Mouse (Mus musculus) midbrain, embryonic 14.5 days (tissue): ENCODE measurements around the gene Mettl21a. TPM values are rescaled to one million over a fixed set of nuclear protein-coding genes. Genes with fewer than 3 reads are reported as not detected.
A peak's percentile ranks its signal among the peaks of the same experiment; 100 is the strongest.

Experiments
- ATAC-seq: fragments of 200-750 bp; cut with Nextera tagmentation; 2 replicates; pipeline ENCODE4 v1.8.0; 2017; ENCODE audit warnings: moderate number of reproducible peaks, moderate library complexity; ENCODE audit not compliant: low FRiP score, low TSS enrichment
- DNase-seq: peaks from one replicate; pipeline ENCODE4 v3.0.0-alpha.2; 2015
- H3K27ac ChIP-seq: fragments of 300-500 bp; sonication (generic); replicated peaks from 2 replicates; pipeline ENCODE4 v1.5.1; 2014; ENCODE audit warnings: mild to moderate bottlenecking, low read depth, low read length, moderate library complexity
- H3K27me3 ChIP-seq: fragments of 300-500 bp; sonication (generic); 2 replicates; pipeline ENCODE4 v1.6.1; 2014; ENCODE audit warnings: low read length, control low read depth, mixed read lengths; ENCODE audit not compliant: control insufficient read depth, insufficient read depth
- H3K36me3 ChIP-seq: fragments of 300-500 bp; sonication (generic); 2 replicates; pipeline ENCODE4 v1.6.1; 2014; ENCODE audit warnings: low read length, control low read depth; ENCODE audit not compliant: control insufficient read depth, insufficient read depth
- H3K4me1 ChIP-seq: fragments of 300-500 bp; sonication (generic); 2 replicates; pipeline ENCODE4 v1.6.1; 2014; ENCODE audit warnings: mild to moderate bottlenecking, antibody characterized with exemption, low read length, control low read depth; ENCODE audit not compliant: control insufficient read depth, insufficient read depth
- H3K4me2 ChIP-seq: fragments of 300-500 bp; sonication (generic); 2 replicates; pipeline ENCODE4 v1.6.1; 2014; ENCODE audit warnings: mild to moderate bottlenecking, low read length, moderate library complexity
- H3K4me3 ChIP-seq: fragments of 300-500 bp; sonication (generic); replicated peaks from 2 replicates; pipeline ENCODE4 v1.5.1; 2014; ENCODE audit warnings: low read depth, low read length
- H3K9ac ChIP-seq: fragments of 300-500 bp; sonication (generic); replicated peaks from 2 replicates; pipeline ENCODE4 v1.6.1; 2014; ENCODE audit warnings: mild to moderate bottlenecking, low read length, moderate library complexity
- H3K9me3 ChIP-seq: fragments of 300-500 bp; sonication (generic); 2 replicates; pipeline ENCODE4 v1.6.1; 2016; ENCODE audit warnings: low read length, control low read depth, mixed read lengths; ENCODE audit not compliant: control insufficient read depth
- WGBS: fragments of 180-500 bp; shearing (Covaris S2); extraction: QIAGEN DNeasy Blood & Tissue Kit; methylation state at CpG from one replicate; pipeline ENCODE4 v1.1.7; 2014; 5-methylcytosine and 5-hydroxymethylcytosine counted together
- polyA plus RNA-seq: library from polyadenylated mRNA; unstranded; fragments of >200 nt; fragmentation: Nextera tagmentation; extraction: Ambion mirVana; gene quantifications from 2 replicates; pipeline ENCODE4 v1.2.1, GENCODE M21; 2014

Mettl21a gene
- polyA plus RNA-seq, 1 experiment from 2014 or later: 19.8 TPM

- ATAC-seq: no peak
- Histone ChIP-seq H3K9me3 (no peaks in the 10 kb centered on the region), H3K36me3 (no peaks in the 10 kb centered on the region), H3K9ac (no peak overlapping the region), H3K27ac (no peak overlapping the region), H3K4me2 (no peak overlapping the region), H3K4me3 (no peak overlapping the region), H3K4me1 (no peaks in the 10 kb centered on the region), H3K27me3 (no peaks in the 10 kb centered on the region)
- WGBS: 94% methylated on average over 6 of the region's 6 CpGs
- no peak for DNase-seq
Measured at GRCm38 (mm10) chr1:64641069-64641468, 24.0 kb upstream of the Mettl21a start.

GRCm38 (mm10) chr1:64639279-64639678, 22.2 kb upstream of the Mettl21a start:
- H3K4me3 ChIP-seq: no peak overlapping the region
- no peaks in the 10 kb centered on the region for H3K9me3 ChIP-seq
- H3K27ac ChIP-seq: no peak overlapping the region
- no peak overlapping the region for H3K9ac ChIP-seq
- WGBS: 93% methylated on average over 6 of the region's 6 CpGs
- no peak for DNase-seq
- no peaks in the 10 kb centered on the region for H3K36me3 ChIP-seq
- no peak for ATAC-seq
- no peaks in the 10 kb centered on the region for H3K27me3 ChIP-seq
- no peak overlapping the region for H3K4me2 ChIP-seq
- no peaks in the 10 kb centered on the region for H3K4me1 ChIP-seq

GRCm38 (mm10) chr1:64635624-64636023, 18.6 kb upstream of the Mettl21a start:
- Histone ChIP-seq H3K4me3 (no peak overlapping the region), H3K27me3 (no peaks in the 10 kb centered on the region), H3K9me3 (no peaks in the 10 kb centered on the region), H3K27ac (no peak overlapping the region), H3K36me3 (no peaks in the 10 kb centered on the region), H3K4me2 (no peak overlapping the region), H3K4me1 (no peaks in the 10 kb centered on the region), H3K9ac (no peak overlapping the region)
- WGBS: 81% methylated on average over 2 of the region's 2 CpGs
- no peak for ATAC-seq
- DNase-seq: no peak

GRCm38 (mm10) chr1:64633237-64633636, 16.2 kb upstream of the Mettl21a start:
- Histone ChIP-seq H3K4me2 (no peak overlapping the region), H3K4me1 (no peaks in the 10 kb centered on the region), H3K9ac (no peak overlapping the region), H3K27me3 (no peaks in the 10 kb centered on the region), H3K4me3 (no peak overlapping the region), H3K27ac (no peak overlapping the region), H3K36me3 (no peaks in the 10 kb centered on the region), H3K9me3 (no peaks in the 10 kb centered on the region)
- 88% methylated on average over 3 of the region's 3 CpGs for WGBS
- no peak for ATAC-seq
- DNase-seq: no peak

GRCm38 (mm10) chr1:64631526-64631925, 14.5 kb upstream of the Mettl21a start:
- 75% methylated on average over 5 of the region's 5 CpGs for WGBS
- H3K27ac ChIP-seq: no peak overlapping the region
- no peak for DNase-seq

GRCm38 (mm10) chr1:64625214-64625613, 8.2 kb upstream of the Mettl21a start:
- Histone ChIP-seq H3K4me1 (no peaks in the 10 kb centered on the region), H3K9ac (no peak overlapping the region), H3K36me3 (no peaks in the 10 kb centered on the region), H3K4me2 (no peak overlapping the region), H3K9me3 (no peaks in the 10 kb centered on the region), H3K27ac (no peak overlapping the region), H3K4me3 (no peak overlapping the region), H3K27me3 (no peaks in the 10 kb centered on the region)
- no peak for DNase-seq
- no peak for ATAC-seq

More at GRCm38 (mm10) chr1:64631526-64631925, 14.5 kb upstream of the Mettl21a start:
- Histone ChIP-seq H3K36me3 (no peaks in the 10 kb centered on the region), H3K4me2 (no peak overlapping the region), H3K4me1 (no peaks in the 10 kb centered on the region), H3K9me3 (no peaks in the 10 kb centered on the region), H3K27me3 (no peaks in the 10 kb centered on the region), H3K9ac (no peak overlapping the region), H3K4me3 (no peak overlapping the region)
- no peak for ATAC-seq

GRCm38 (mm10) chr1:64623558-64624435, 6.8 kb upstream of the Mettl21a start:
- Histone ChIP-seq H3K27ac (no peak overlapping the region), H3K4me1 (no peaks in the 10 kb centered on the region), H3K4me3 (no peak overlapping the region), H3K9ac (no peak overlapping the region), H3K27me3 (no peaks in the 10 kb centered on the region), H3K9me3 (no peaks in the 10 kb centered on the region), H3K36me3 (no peaks in the 10 kb centered on the region), H3K4me2 (no peak overlapping the region)
- ATAC-seq (no peak), DNase-seq (no peak)
- WGBS: 59% methylated on average over 12 of the region's 12 CpGs

GRCm38 (mm10) chr1:64621116-64621515, 4.1 kb upstream of the Mettl21a start:
- Histone ChIP-seq H3K27ac (no peak overlapping the region), H3K4me3 (no peak overlapping the region), H3K27me3 (no peaks in the 10 kb centered on the region), H3K9me3 (no peaks in the 10 kb centered on the region), H3K9ac (no peak overlapping the region), H3K36me3 (no peaks in the 10 kb centered on the region), H3K4me1 (peaks cover 7% of the 10 kb centered on the region), H3K4me2 (no peak overlapping the region)
- ATAC-seq (no peak), DNase-seq (no peak)
- WGBS: 84% methylated on average over 5 of the region's 5 CpGs

GRCm38 (mm10) chr1:64618226-64618625, 1.2 kb upstream of the Mettl21a start:
- H3K27ac ChIP-seq: no peak overlapping the region
- DNase-seq: no peak
- ATAC-seq: no peak
- no peaks in the 10 kb centered on the region for H3K27me3 ChIP-seq
- WGBS: 63% methylated on average over 3 of the region's 3 CpGs
- H3K4me1 ChIP-seq: peaks cover 12% of the 10 kb centered on the region
- no peaks in the 10 kb centered on the region for H3K36me3 ChIP-seq
- 0 out of 2 replicates have a peak overlapping the region, but pooled peaks have one; percentile 69 for H3K4me3 ChIP-seq
- H3K9me3 ChIP-seq: no peaks in the 10 kb centered on the region
- H3K4me2 ChIP-seq: peak overlapping the region; percentile 55
- peak overlapping the region; percentile 4; the same call in 1 of the 2 replicates for H3K9ac ChIP-seq
